Mouse (Mus musculus): ENCODE data around the gene Hadhb. TPM values are rescaled to one million over a fixed set of nuclear protein-coding genes. Genes with fewer than 3 reads are reported as not detected.

The Hadhb gene
- total RNA-seq, 2 experiments from 2014 or later, result 88.4 to 93.2 TPM

- DNase-seq (ENCODE audit: low spot score in 2 of 2), result peak in 1 of 2 experiments; percentile 1
- TF ChIP-seq CTCF (conservative IDR thresholded peaks at IDR 0.05), result no peak
- peak overlapping the region; percentile 92 for H3K27ac ChIP-seq
Measured at GRCm38 (mm10) chr5:30233042-30233441, 78.0 kb downstream of the Hadhb start.

GRCm38 (mm10) chr5:30233979-30234378 lies 78.9 kb downstream of the Hadhb start:
- no peak for TF ChIP-seq CTCF (conservative IDR thresholded peaks at IDR 0.05)
- H3K27ac ChIP-seq, result no peak overlapping the region
- no peak overlapping the region for H3K4me3 ChIP-seq
- no peak for DNase-seq (ENCODE audit: low spot score in 2 of 2)

More at GRCm38 (mm10) chr5:30233042-30233441, 78.0 kb downstream of the Hadhb start:
- H3K4me3 ChIP-seq, result peak overlapping the region; percentile 93

Small RNA genes within 50 kb of the gene (microRNA-seq; reads per million reads assigned to microRNA genes)
- gene Mir1960, result 0.18 to 0.64 reads per million in 2 experiments

Other genes with a start within 250 kb of the Hadhb start
- not detected for gene Il6, start 142.1 kb upstream of the Hadhb start, total RNA-seq (2021)
- 1 to 10 TPM; 5.8 to 7.2 TPM for gene Tyms, start 81.6 kb upstream of the Hadhb start, total RNA-seq (2021)
- gene Garem2, start 50.1 kb upstream of the Hadhb start, total RNA-seq (2021), result 10 to 100 TPM; 12.7 to 12.9 TPM
- 1 to 10 TPM; 2.0 to 2.6 TPM for gene 3110082J24Rik, start 49.2 kb upstream of the Hadhb start, total RNA-seq (2021)
- 10 to 100 TPM; 77.8 to 80.9 TPM for gene Hadha, start 86 bp upstream of the Hadhb start, total RNA-seq (2021)
- gene Adgrf3, start 50.5 kb downstream of the Hadhb start, total RNA-seq (2021), result not detected
- gene Selenoi, start 77.3 kb downstream of the Hadhb start, total RNA-seq (2021), result 10 to 100 TPM; 34.9 to 35.3 TPM
- gene Drc1, start 126.1 kb downstream of the Hadhb start, total RNA-seq (2021), result 1 to 10 TPM; 7.6 to 8.6 TPM